Mouse (Mus musculus) small intestine, adult 2 months (tissue): ENCODE results near the gene Gm33543.

Experiments
- CTCF ChIP-seq: fragments of 200-500 bp; IDR thresholded peaks from 2 replicates; pipeline ENCODE4 v1.5.1; 2012; ENCODE audit warnings: low read depth, mild to moderate bottlenecking, control low read depth, inconsistent platforms, low read length, moderate library complexity, mixed read lengths; ENCODE audit not compliant: insufficient replicate concordance, insufficient read length; ENCODE audit errors: extremely low read depth
- POLR2A ChIP-seq: fragments of 200-500 bp; IDR thresholded peaks from 2 replicates; pipeline ENCODE4 v1.6.1; 2012; ENCODE audit warnings: low read depth, mild to moderate bottlenecking, control low read depth, inconsistent platforms, low read length, moderate library complexity

- TF ChIP-seq CTCF (no peak), POLR2A (no peak)
Measured at GRCm38 (mm10) chr10:95843878-95844277, 1.1 kb upstream of the Gm33543 start.
